Mouse (Mus musculus) stomach, embryonic 16.5 days (tissue): Measurements from ENCODE around the gene Gbp6. TPM values are rescaled to one million over a fixed set of nuclear protein-coding genes. Genes with fewer than 3 reads are reported as not detected.
A peak's percentile ranks its signal among the peaks of the same experiment; 100 is the strongest.
"Not testable (repeated sequence)": the region's sequence is repeated elsewhere in the genome, so short reads cannot be mapped to it uniquely, and the experiment has no call there.

ENCODE experiments used
- ATAC-seq: fragments of 200-750 bp; cut with Nextera tagmentation; 2 replicates; pipeline ENCODE4 v1.8.0; 2017; ENCODE audit warnings: moderate number of reproducible peaks, moderate TSS enrichment; ENCODE audit not compliant: insufficient read depth, low FRiP score
- H3K27ac ChIP-seq: fragments of 300-500 bp; sonication (generic); 2 replicates; pipeline ENCODE4 v1.5.1; 2014; ENCODE audit warnings: low read length
- H3K27me3 ChIP-seq: fragments of 300-500 bp; sonication (generic); 2 replicates; pipeline ENCODE4 v1.6.1; 2014; ENCODE audit warnings: low read length, control low read depth, mixed read lengths; ENCODE audit not compliant: control insufficient read depth, insufficient read depth
- H3K36me3 ChIP-seq: fragments of 300-500 bp; sonication (generic); 2 replicates; pipeline ENCODE4 v1.6.1; 2014; ENCODE audit warnings: low read length; ENCODE audit not compliant: control insufficient read depth, insufficient read depth
- H3K4me1 ChIP-seq: fragments of 300-500 bp; sonication (generic); 2 replicates; pipeline ENCODE4 v1.6.1; 2014; ENCODE audit warnings: low read length, control low read depth, mixed read lengths; ENCODE audit not compliant: control insufficient read depth, insufficient read depth
- H3K4me2 ChIP-seq: fragments of 300-500 bp; sonication (generic); 2 replicates; pipeline ENCODE4 v1.6.1; 2014; ENCODE audit warnings: low read depth, low read length, mixed read lengths
- H3K4me3 ChIP-seq: fragments of 300-500 bp; sonication (generic); replicated peaks from 2 replicates; pipeline ENCODE4 v1.5.1; 2014; ENCODE audit warnings: mild to moderate bottlenecking, low read length
- H3K9ac ChIP-seq: fragments of 300-500 bp; sonication (generic); 2 replicates; pipeline ENCODE4 v1.6.1; 2014; ENCODE audit warnings: low read length
- H3K9me3 ChIP-seq: fragments of 300-500 bp; sonication (generic); replicated peaks from 2 replicates; pipeline ENCODE4 v1.6.1; 2016; ENCODE audit warnings: low read length, control low read depth; ENCODE audit not compliant: control insufficient read depth
- WGBS: fragments of 180-500 bp; shearing (Covaris S2); extraction: QIAGEN DNeasy Blood & Tissue Kit; methylation state at CpG from one replicate; pipeline ENCODE4 v1.1.7; 2014; 5-methylcytosine and 5-hydroxymethylcytosine counted together
- polyA plus RNA-seq: library from polyadenylated mRNA; unstranded; fragments of >200 nt; fragmentation: Nextera tagmentation; extraction: Ambion mirVana; gene quantifications from 2 replicates; pipeline ENCODE4 v1.2.1, GENCODE M21; 2015

The Gbp6 gene
- polyA plus RNA-seq, result 2.1 and 2.6 TPM in 2 replicates

DNA sequence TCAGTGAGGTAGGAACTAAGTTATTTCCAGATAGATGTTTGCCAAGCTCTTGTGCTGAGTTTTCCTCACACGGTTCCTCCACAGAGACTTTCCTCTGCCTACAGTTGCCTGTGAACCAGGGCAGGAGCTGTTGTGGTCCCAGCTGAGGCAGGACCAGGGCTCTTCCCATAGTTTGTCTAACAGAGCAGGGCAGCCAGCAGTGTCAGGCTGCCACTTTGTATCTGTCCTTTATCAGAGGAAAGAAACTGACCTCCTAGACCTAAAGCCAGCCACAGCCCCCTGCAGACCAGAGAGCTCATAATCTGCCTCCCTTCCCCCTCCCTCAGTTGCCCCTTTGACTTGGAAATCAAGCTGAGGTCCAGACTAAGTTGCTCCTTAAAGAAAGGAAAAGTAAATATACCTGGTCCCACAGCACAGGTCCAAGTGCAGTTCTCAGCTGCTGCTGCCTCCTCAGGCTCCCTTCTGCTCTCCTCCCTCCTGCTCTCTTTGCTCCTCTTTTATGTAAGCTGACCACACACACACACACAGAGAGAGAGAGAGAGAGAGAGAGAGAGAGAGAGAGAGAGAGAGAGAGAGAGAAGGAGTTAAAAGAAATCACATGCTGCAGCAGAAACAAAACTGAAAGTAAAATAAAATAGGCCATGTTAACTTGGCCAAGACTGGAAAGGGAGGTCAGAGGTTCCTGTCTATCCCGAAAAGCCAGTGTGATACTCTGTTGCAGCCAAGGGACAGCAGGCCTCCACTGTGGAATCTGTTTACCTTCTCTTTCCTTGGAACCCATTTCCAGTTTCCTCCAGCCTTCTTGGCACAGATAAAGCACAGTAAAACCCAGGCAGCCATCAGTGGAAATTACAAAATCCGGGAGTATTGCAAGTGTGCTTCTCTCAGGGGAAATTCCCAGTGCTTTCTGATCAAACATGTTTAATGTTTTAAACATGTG, at the start of gene Gbp6, which contains the start of gene Gm43302:
Gene Gbp6, minus strand, starts transcription at position 473 of the 940 bp plus-strand sequence.
Gene Gm43302, minus strand, starts transcription at position 470 of the 940 bp plus-strand sequence.
- 0 out of 2 replicates have a peak within 1 kb of the TSS, but pooled peaks have one; percentile 11 for H3K4me3 ChIP-seq
- not testable (repeated sequence) for H3K9ac ChIP-seq, H3K9me3 ChIP-seq, H3K4me1 ChIP-seq, H3K36me3 ChIP-seq, H3K27me3 ChIP-seq
- peak within 1 kb of the TSS; percentile 40 for H3K4me2 ChIP-seq
- WGBS, result 17% methylated on average over 3 of the region's 3 CpGs
- peak; percentile 71; the same call in 1 of the 2 replicates for ATAC-seq
- H3K27ac ChIP-seq, result peak within 1 kb of the TSS; percentile 77

DNA sequence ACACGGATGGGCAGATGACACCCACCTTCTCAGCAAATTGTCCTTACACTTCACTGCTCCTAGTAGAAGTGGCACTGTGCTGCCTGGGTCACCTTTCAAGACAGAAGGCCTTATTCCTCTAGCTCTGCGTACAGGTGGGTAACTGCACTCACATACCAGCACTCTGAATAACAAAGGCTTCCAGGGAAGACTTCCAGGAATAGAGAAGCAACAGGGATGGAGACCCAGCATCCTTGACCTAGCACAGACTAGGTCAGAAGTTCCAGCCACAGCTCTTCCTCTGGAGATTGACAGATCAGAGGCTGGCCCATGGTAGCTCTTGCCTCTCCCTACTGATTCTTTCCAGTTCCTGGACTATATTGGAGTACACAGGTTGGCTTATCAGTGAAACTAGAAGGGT, 47.8 kb upstream of the Gbp6 start:
- WGBS, result 59% methylated on average over 2 of the region's 2 CpGs
- Histone ChIP-seq H3K4me1 (peaks cover 4% of the 10 kb centered on the region; the same call in 1 of the 2 replicates), H3K36me3 (no peaks in the 10 kb centered on the region), H3K27me3 (no peaks in the 10 kb centered on the region), H3K9ac (no peak overlapping the region), H3K27ac (no peak overlapping the region), H3K4me2 (no peak overlapping the region), H3K9me3 (no peaks in the 10 kb centered on the region), H3K4me3 (no peak overlapping the region)
- no peak for ATAC-seq

DNA sequence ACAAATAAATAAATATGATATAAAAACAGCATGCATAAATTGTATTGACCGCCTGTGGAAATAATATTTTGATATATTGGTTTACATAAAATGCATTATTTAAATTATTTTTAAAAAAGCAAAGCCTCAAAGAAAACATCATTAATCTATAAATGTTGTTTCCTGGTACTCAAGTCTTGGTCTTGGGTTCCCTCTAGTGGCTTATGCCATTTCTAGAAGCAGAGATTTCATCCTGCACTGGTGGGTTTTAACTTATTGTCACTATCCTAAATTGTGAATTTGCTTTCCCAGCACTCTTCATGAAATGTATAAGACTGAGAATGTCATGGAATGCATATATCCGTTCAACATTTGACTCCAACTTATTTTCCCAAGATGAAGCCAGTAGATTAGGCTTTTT, 29.0 kb upstream of the Gbp6 start:
- no peaks in the 10 kb centered on the region for H3K27me3 ChIP-seq
- 64% methylated on average over 2 of the region's 2 CpGs for WGBS
- no peak overlapping the region for H3K4me3 ChIP-seq
- no peak overlapping the region for H3K4me2 ChIP-seq
- no peak for ATAC-seq
- no peak overlapping the region for H3K27ac ChIP-seq
- H3K9me3 ChIP-seq, result no peaks in the 10 kb centered on the region
- no peaks in the 10 kb centered on the region for H3K4me1 ChIP-seq
- no peak overlapping the region for H3K9ac ChIP-seq
- no peaks in the 10 kb centered on the region for H3K36me3 ChIP-seq

DNA sequence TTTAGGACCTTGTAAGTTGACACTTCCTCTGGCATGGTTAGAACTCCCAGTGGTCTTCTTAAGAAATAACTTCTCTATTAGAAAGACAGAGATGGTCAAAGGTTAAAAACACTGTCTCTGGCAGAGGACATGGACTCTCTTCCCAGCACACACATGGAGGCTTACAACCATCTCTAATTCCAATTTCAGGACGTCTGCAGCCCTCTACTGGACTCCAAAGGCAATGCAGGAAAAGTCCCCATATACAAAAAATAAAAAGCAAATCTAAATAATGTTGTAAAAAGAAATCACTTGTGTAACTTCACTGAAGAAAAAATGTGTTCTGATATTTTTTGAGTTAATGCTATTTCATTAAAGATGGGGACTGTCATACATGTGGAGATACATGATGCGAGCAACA, 17.4 kb upstream of the Gbp6 start:
- Histone ChIP-seq H3K4me1 (no peaks in the 10 kb centered on the region), H3K9ac (no peak overlapping the region), H3K9me3 (no peaks in the 10 kb centered on the region), H3K36me3 (no peaks in the 10 kb centered on the region), H3K4me3 (no peak overlapping the region), H3K27me3 (no peaks in the 10 kb centered on the region), H3K27ac (no peak overlapping the region), H3K4me2 (no peak overlapping the region)
- WGBS, result 73% methylated on average over 2 of the region's 2 CpGs
- no peak for ATAC-seq

DNA sequence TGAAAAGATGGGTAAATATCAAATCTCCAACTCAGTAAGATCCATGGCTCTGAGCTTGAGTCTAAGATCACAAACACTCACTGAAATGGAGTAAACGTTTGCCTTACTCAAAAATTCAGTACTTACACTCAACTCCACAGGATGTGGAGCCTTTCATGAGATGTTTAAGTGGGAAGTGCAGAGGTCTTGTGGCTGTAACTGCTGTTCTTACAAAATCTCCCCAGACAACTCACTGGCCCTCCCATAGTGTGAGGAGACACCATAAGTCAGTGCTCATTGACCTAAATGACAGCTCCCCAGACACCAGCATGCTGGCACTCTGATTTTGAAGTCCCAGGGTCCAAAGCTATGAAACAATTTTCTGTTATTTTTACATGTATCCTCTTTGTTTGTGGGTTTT, 15.7 kb upstream of the Gbp6 start:
- H3K9me3 ChIP-seq, H3K36me3 ChIP-seq, H3K27me3 ChIP-seq, H3K4me3 ChIP-seq, ATAC-seq, H3K4me1 ChIP-seq, H3K4me2 ChIP-seq, H3K27ac ChIP-seq, H3K9ac ChIP-seq: not testable (repeated sequence)
- 66% methylated on average over 1 of the region's 1 CpGs for WGBS

DNA sequence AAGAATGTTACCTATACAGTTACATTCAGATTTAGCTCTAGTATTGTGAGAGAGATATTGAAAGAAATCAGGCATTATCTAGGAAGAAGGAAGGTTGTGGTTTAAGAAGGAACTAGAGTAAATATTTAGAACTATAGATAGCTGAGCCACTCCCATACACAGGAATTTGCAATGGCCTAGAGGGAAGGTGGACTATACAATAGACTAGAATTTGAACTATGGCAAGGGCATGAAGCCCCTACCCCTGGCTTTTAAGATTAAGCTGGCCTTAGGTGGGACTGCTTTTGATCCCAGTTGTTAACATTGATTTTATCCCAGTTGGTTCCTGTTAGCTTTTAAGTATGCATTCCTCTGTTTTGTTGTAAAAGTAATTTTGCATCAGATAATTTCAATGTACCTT, 13.4 kb upstream of the Gbp6 start:
- H3K9me3 ChIP-seq, ATAC-seq, H3K4me3 ChIP-seq, H3K9ac ChIP-seq, H3K4me1 ChIP-seq, H3K27ac ChIP-seq, H3K27me3 ChIP-seq, H3K4me2 ChIP-seq, H3K36me3 ChIP-seq: not testable (repeated sequence)

DNA sequence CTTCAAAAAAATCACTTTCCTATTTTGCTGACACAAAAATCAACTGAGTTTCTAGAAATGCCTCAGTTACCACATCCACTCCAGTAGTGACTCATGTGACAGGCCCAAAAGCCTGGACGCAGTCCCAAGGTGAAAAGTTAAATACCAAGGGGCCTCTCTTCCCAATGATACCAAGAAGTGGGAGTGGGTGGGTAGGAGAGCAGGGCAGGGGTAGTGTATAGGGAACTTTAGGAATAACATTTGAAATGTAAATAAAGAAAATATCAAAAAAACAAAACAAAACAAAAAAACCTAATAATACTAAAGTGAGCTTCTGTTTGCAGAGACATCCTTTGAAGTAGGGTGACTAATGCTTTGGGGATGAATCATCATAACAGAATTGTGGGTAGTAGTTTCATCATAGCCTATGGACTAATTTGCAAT, 12.7 kb upstream of the Gbp6 start:
- Histone ChIP-seq H3K4me1 (no peaks in the 10 kb centered on the region), H3K4me3 (no peak overlapping the region), H3K36me3 (no peaks in the 10 kb centered on the region), H3K27ac (no peak overlapping the region), H3K27me3 (no peaks in the 10 kb centered on the region), H3K9me3 (no peaks in the 10 kb centered on the region), H3K4me2 (no peak overlapping the region), H3K9ac (no peak overlapping the region)
- WGBS, result 51% methylated on average over 1 of the region's 1 CpGs
- no peak for ATAC-seq

DNA sequence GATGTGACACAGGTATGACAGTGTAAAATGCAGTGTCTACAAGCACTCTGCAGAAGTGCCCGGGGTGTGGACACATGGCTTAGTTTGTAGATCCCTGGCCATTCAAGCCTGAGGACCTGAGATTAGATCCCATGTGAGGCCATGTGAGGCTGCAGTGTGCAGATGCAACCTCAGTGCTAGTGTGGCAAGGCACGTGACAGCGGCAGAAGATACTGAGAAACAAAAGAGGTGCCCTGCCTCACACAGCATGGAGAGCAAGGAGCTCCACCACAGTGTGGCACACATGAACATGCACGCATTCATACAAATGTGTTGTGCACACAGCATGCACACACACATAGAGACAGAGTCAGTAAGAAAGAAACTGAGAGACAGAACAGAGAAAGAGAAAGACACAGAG, 12.2 kb upstream of the Gbp6 start:
- H3K9ac ChIP-seq, H3K4me3 ChIP-seq, H3K4me2 ChIP-seq, H3K27ac ChIP-seq, H3K4me1 ChIP-seq, ATAC-seq, H3K36me3 ChIP-seq, H3K9me3 ChIP-seq, H3K27me3 ChIP-seq: not testable (repeated sequence)
- 86% methylated on average over 4 of the region's 4 CpGs for WGBS

DNA sequence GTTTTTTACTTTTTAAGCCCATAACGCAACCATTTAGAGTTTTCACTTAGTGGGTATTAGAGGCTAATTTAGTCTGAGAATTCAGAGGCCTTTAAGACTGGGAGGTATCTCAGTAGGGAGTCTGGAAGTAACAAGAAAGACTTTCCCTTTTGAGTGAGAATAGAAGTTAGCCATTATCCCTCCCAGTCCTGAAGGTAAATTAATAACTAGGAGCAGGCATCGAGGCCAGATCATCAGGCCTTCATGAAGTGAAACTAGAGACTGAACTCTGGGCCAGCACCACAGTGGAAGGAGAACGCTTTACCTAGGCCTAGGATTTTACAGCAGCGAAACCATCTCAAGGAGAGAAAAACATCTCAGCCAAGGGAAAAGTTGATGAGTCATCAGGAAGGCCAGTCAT, 8.5 kb upstream of the Gbp6 start:
- WGBS, result 85% methylated on average over 4 of the region's 4 CpGs
- H3K9me3 ChIP-seq, result no peaks in the 10 kb centered on the region

More for the DNA sequence above, 8.5 kb upstream of the Gbp6 start:
- H3K4me1 ChIP-seq, result no peaks in the 10 kb centered on the region
- no peak overlapping the region for H3K27ac ChIP-seq
- no peak overlapping the region for H3K4me2 ChIP-seq
- H3K36me3 ChIP-seq, result no peaks in the 10 kb centered on the region
- H3K27me3 ChIP-seq, result no peaks in the 10 kb centered on the region
- no peak overlapping the region for H3K9ac ChIP-seq
- no peak for ATAC-seq
- no peak overlapping the region for H3K4me3 ChIP-seq
